Mouse (Mus musculus): ENCODE data around the gene Slc37a3.

- TF ChIP-seq POLR2A (IDR thresholded peaks at IDR 0.05; ENCODE audit: insufficient read depth, low read depth, low read length) (no peak), CTCF (IDR thresholded peaks at IDR 0.05; ENCODE audit: insufficient read depth, low read depth, low read length) (no peak)
Observed at GRCm38 (mm10) chr6:39304371-39304874, 73.1 kb downstream of the Slc37a3 start.
